Mouse (Mus musculus): Measurements from ENCODE around the gene Dock1. TPM values are rescaled to one million over a fixed set of nuclear protein-coding genes. Genes with fewer than 3 reads are reported as not detected.

Dock1 gene
- total RNA-seq, 1 experiment from 2014 or later: 1.4 TPM

DNA sequence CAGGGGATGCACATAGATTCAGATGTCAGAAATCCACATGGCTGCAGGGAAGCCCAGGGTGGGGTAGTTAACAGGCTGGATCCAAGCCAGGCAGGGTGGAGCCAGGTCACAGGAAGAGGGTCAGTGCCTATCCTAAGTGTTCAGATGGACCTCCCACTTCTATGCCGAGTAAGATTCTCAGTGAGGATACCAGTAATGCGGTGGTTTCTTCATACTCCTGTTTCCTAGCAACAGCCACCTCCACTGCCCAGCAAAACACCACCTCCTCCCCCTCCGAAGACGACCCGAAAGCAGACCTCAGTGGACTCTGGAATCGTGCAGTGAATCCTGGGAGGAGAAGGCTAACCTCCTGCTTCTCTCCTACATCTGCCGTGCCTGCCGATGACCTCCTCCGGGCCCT lies 501.8 kb downstream of the Dock1 start:
- no peak for ATAC-seq (ENCODE audit: extremely low read depth, insufficient number of reproducible peaks, low FRiP score, poor library complexity, severe bottlenecking)

GRCm38 (mm10) chr7:135194190-135194589 lies 523.7 kb downstream of the Dock1 start:
- no peak for ATAC-seq (ENCODE audit: extremely low read depth, insufficient number of reproducible peaks, low FRiP score, poor library complexity, severe bottlenecking)

DNA sequence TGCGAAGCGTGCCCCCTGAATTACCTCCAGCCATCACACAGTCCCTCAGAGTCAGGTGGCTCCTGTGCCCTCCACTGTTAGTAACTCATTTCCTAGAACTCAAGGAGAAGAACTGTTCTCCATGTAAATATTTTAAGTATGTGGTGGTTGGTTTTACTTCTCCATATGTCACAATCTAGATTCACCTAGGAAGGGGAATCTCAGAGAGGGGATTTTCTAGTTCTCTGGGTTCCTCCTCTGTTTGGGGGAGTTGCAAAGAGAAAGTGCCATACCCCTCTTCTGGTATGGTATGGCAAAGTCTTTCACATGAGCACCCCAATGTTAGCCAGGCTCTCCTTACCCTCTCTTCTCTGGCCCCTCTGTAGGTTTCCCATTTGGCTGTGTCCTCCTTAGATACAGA lies 525.2 kb downstream of the Dock1 start:
- ATAC-seq (ENCODE audit: extremely low read depth, insufficient number of reproducible peaks, low FRiP score, poor library complexity, severe bottlenecking): no peak

DNA sequence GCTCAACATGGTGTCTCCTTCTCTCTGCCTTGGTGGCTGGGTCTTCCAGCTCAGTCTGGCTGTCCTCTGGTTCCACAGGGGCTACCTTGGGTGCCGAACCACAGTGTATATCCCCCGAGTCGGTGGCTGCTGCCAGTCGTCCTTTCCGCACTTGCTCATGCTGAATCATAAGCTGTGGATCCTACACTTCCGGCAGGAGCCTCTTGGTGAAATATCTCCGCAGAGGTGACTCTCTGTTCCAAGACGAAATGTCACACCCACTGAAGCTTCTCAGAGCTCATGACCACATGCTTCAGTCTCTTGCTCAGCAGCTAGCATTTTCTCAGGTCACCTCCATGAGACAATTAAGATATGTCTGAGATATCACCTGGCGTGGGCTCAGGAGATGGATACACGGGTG lies 526.4 kb downstream of the Dock1 start:
- ATAC-seq (ENCODE audit: extremely low read depth, insufficient number of reproducible peaks, low FRiP score, poor library complexity, severe bottlenecking): no peak

GRCm38 (mm10) chr7:135203920-135204319 lies 533.5 kb downstream of the Dock1 start:
- ATAC-seq (ENCODE audit: extremely low read depth, insufficient number of reproducible peaks, low FRiP score, poor library complexity, severe bottlenecking): no peak

- no peak for ATAC-seq (ENCODE audit: extremely low read depth, insufficient number of reproducible peaks, low FRiP score, poor library complexity, severe bottlenecking)
Observed at GRCm38 (mm10) chr7:135205111-135205510, 534.7 kb downstream of the Dock1 start.

DNA sequence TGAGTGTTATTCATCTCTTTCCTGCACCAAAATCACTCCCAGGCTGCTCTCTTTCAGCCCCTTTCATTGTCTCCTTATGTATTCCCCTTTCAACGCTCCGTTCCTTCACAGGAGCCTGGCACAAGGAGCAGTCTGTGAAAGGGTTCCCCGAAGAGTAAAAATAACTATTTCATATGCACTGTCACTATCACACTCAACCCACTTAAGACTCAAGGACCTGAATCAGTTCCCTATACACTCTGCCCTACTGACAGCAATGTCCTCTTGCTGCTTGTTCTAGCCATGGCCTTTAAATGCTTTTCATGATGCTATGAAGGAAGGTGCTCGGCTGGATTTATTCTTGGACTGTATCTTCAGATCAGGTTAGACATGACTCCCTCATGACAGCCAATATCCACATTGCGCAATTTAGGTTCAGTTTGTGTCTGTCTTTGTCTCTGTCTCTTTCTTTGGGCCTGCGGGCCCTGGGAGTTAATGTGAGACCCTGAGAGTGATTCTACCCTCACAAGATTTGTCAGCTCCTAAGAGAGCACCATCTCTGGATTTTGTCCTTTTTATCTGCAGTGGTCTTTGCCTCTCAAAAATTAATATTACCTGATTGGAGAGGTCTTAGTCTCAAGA lies 538.6 kb downstream of the Dock1 start:
- no peak for ATAC-seq (ENCODE audit: extremely low read depth, insufficient number of reproducible peaks, low FRiP score, poor library complexity, severe bottlenecking)

DNA sequence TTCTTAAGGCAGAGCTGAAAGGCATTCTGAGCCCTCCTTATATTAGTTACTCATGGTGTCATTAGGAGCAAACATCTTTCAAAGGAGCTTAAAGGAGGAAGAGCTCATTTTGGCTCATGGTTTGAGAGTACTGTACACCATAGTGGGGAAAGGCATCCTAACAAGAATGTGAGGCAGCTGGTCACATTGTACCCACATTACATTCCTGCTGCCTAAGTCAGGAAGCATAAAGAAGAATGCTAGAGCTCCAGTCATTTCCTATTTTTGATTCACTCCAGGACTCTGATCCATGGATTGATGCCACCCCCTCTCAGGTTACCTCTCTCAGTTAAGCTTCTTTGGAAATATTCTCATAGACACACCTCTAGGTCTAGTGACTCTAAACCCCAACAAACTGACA lies 539.8 kb downstream of the Dock1 start:
- no peak for ATAC-seq (ENCODE audit: extremely low read depth, insufficient number of reproducible peaks, low FRiP score, poor library complexity, severe bottlenecking)

DNA sequence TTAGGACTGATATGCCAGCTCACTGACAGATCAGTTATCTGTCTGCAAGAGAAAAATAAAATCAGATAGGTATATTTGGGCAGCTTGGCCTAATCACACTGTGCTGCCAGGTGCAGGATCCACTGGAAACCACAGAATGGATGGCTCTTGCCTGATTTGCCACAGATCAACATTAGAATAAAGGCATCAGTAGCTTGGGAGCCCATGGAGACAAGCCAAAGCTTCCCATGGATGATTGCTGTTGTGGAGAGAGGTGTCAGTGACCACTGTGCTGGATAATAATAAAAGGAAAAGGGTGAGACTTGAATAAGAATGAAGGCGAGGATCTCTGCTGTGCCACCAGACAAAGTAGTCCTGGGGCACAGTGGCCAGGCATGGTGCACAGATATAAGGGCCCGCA lies 540.4 kb downstream of the Dock1 start:
- ATAC-seq (ENCODE audit: extremely low read depth, insufficient number of reproducible peaks, low FRiP score, poor library complexity, severe bottlenecking): no peak

- no peak for ATAC-seq (ENCODE audit: extremely low read depth, insufficient number of reproducible peaks, low FRiP score, poor library complexity, severe bottlenecking)
Observed at GRCm38 (mm10) chr7:135212505-135212904, 542.1 kb downstream of the Dock1 start.

DNA sequence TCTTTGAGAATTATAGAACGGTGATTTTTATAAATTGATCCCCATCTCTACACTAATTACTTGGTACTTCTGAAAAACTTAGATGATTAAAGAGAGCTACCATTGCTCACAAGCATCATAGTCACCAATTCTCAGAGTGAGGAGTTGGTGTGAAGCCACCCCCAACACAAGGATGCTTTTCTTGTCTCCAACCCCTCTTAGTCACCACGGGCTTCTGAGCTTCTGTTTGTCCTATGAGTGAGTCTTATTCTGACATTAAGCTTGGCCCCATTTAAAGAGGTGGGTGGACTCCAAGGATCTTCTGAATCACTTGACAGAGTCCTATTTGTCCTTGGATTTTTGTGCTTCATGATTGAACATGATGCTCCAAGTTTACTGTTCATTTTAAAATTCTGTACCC lies 551.0 kb downstream of the Dock1 start:
- no peak for ATAC-seq (ENCODE audit: extremely low read depth, insufficient number of reproducible peaks, low FRiP score, poor library complexity, severe bottlenecking)
